Mouse (Mus musculus): ENCODE measurements at regions not wholly inside any gene's neighbourhood (a gene's known extent, or its start where the extent isn't known, plus 50 kb on each side); places are given as distances from the start of the nearest gene placed in this dataset.

- 73% methylated on average over 4 of the region's 4 CpGs for WGBS
- no peak for TF ChIP-seq CTCF (IDR thresholded peaks at IDR 0.05)
Measured at GRCm38 (mm10) chr2:172149734-172150133, 98.6 kb upstream of the Mc3r start.

GRCm38 (mm10) chr2:172150898-172151297 lies 97.4 kb upstream of the Mc3r start:
- Histone ChIP-seq H3K36me3 (ENCODE audit: control insufficient read depth, insufficient read depth, low read length) (no peaks in the 10 kb centered on the region), H3K9ac (ENCODE audit: low read depth, low read length) (no peak overlapping the region), H3K4me3 (no peak overlapping the region), H3K79me2 (replicated peaks; ENCODE audit: control insufficient read depth, insufficient read depth, low read length) (no peaks in the 10 kb centered on the region), H3K27ac (no peak overlapping the region), H3K4me1 (ENCODE audit: control insufficient read depth, insufficient read depth, low read length) (no peaks in the 10 kb centered on the region), H3K27me3 (ENCODE audit: control insufficient read depth, insufficient read depth, low read length) (no peaks in the 10 kb centered on the region)
- WGBS = 39% methylated on average over 1 of the region's 1 CpGs
- intact Hi-C loops (cut with DNase I) = no loop called here
- DNase-seq = no peak
- TF ChIP-seq POLR2A (IDR thresholded peaks at IDR 0.05; ENCODE audit: insufficient read depth, low read depth, low read length) (no peak), CTCF (IDR thresholded peaks at IDR 0.05) (peak; percentile 29), EP300 (IDR thresholded peaks at IDR 0.05; ENCODE audit: insufficient read depth, low read depth, low read length) (no peak)

More at GRCm38 (mm10) chr2:172149734-172150133, 98.6 kb upstream of the Mc3r start:
- H3K9ac ChIP-seq (ENCODE audit: low read depth, low read length) = no peak overlapping the region
- no peak overlapping the region for H3K4me3 ChIP-seq
- intact Hi-C loops (cut with DNase I) = no loop called here
- H3K27me3 ChIP-seq (ENCODE audit: control insufficient read depth, insufficient read depth, low read length) = no peaks in the 10 kb centered on the region
- H3K4me1 ChIP-seq (ENCODE audit: control insufficient read depth, insufficient read depth, low read length) = no peaks in the 10 kb centered on the region
- H3K36me3 ChIP-seq (ENCODE audit: control insufficient read depth, insufficient read depth, low read length) = no peaks in the 10 kb centered on the region
- no peaks in the 10 kb centered on the region for H3K79me2 ChIP-seq (replicated peaks; ENCODE audit: control insufficient read depth, insufficient read depth, low read length)
- H3K27ac ChIP-seq = no peak overlapping the region
- DNase-seq = no peak

GRCm38 (mm10) chr2:172159909-172160308 lies 88.4 kb upstream of the Mc3r start:
- H3K4me1 ChIP-seq (ENCODE audit: control insufficient read depth, insufficient read depth, low read length) = no peaks in the 10 kb centered on the region
- WGBS = 86% methylated on average over 16 of the region's 16 CpGs
- DNase-seq = no peak
- no peaks in the 10 kb centered on the region for H3K79me2 ChIP-seq (replicated peaks; ENCODE audit: control insufficient read depth, insufficient read depth, low read length)
- TF ChIP-seq EP300 (IDR thresholded peaks at IDR 0.05; ENCODE audit: insufficient read depth, low read depth, low read length) (no peak), CTCF (IDR thresholded peaks at IDR 0.05) (no peak), POLR2A (IDR thresholded peaks at IDR 0.05; ENCODE audit: insufficient read depth, low read depth, low read length) (no peak)
- intact Hi-C loops (cut with DNase I) = no loop called here
- no peak overlapping the region for H3K9ac ChIP-seq (ENCODE audit: low read depth, low read length)
- no peak overlapping the region for H3K27ac ChIP-seq
- no peaks in the 10 kb centered on the region for H3K27me3 ChIP-seq (ENCODE audit: control insufficient read depth, insufficient read depth, low read length)
- no peak overlapping the region for H3K4me3 ChIP-seq
- no peaks in the 10 kb centered on the region for H3K36me3 ChIP-seq (ENCODE audit: control insufficient read depth, insufficient read depth, low read length)

GRCm38 (mm10) chr2:172177371-172177770 lies 70.9 kb upstream of the Mc3r start:
- Histone ChIP-seq H3K27me3 (ENCODE audit: control insufficient read depth, insufficient read depth, low read length) (no peaks in the 10 kb centered on the region), H3K9ac (ENCODE audit: low read depth, low read length) (no peak overlapping the region), H3K27ac (no peak overlapping the region), H3K4me3 (no peak overlapping the region), H3K36me3 (ENCODE audit: control insufficient read depth, insufficient read depth, low read length) (no peaks in the 10 kb centered on the region), H3K4me1 (ENCODE audit: control insufficient read depth, insufficient read depth, low read length) (no peaks in the 10 kb centered on the region), H3K79me2 (replicated peaks; ENCODE audit: control insufficient read depth, insufficient read depth, low read length) (no peaks in the 10 kb centered on the region)
- intact Hi-C loops (cut with DNase I) = no loop called here
- no peak for DNase-seq
- 87% methylated on average over 10 of the region's 10 CpGs for WGBS
- TF ChIP-seq EP300 (IDR thresholded peaks at IDR 0.05; ENCODE audit: insufficient read depth, low read depth, low read length) = no peak
- TF ChIP-seq POLR2A (IDR thresholded peaks at IDR 0.05; ENCODE audit: insufficient read depth, low read depth, low read length) = no peak
- no peak for TF ChIP-seq CTCF (IDR thresholded peaks at IDR 0.05)

GRCm38 (mm10) chr2:172179301-172179700 lies 69.0 kb upstream of the Mc3r start:
- DNase-seq = no peak
- Histone ChIP-seq H3K79me2 (replicated peaks; ENCODE audit: control insufficient read depth, insufficient read depth, low read length) (no peaks in the 10 kb centered on the region), H3K9ac (ENCODE audit: low read depth, low read length) (no peak overlapping the region), H3K27ac (no peak overlapping the region), H3K27me3 (ENCODE audit: control insufficient read depth, insufficient read depth, low read length) (no peaks in the 10 kb centered on the region), H3K4me3 (no peak overlapping the region), H3K4me1 (ENCODE audit: control insufficient read depth, insufficient read depth, low read length) (no peaks in the 10 kb centered on the region), H3K36me3 (ENCODE audit: control insufficient read depth, insufficient read depth, low read length) (no peaks in the 10 kb centered on the region)
- no peak for TF ChIP-seq CTCF (IDR thresholded peaks at IDR 0.05)
- TF ChIP-seq POLR2A (IDR thresholded peaks at IDR 0.05; ENCODE audit: insufficient read depth, low read depth, low read length) = no peak
- no peak for TF ChIP-seq EP300 (IDR thresholded peaks at IDR 0.05; ENCODE audit: insufficient read depth, low read depth, low read length)
- WGBS = 64% methylated on average over 4 of the region's 4 CpGs
- intact Hi-C loops (cut with DNase I) = no loop called here

GRCm38 (mm10) chr2:172197746-172198145 lies 50.5 kb upstream of the Mc3r start:
- 72% methylated on average over 11 of the region's 11 CpGs for WGBS
- Histone ChIP-seq H3K36me3 (ENCODE audit: control insufficient read depth, insufficient read depth, low read length) (no peaks in the 10 kb centered on the region), H3K27ac (no peak overlapping the region), H3K9ac (ENCODE audit: low read depth, low read length) (no peak overlapping the region), H3K4me3 (no peak overlapping the region), H3K27me3 (ENCODE audit: control insufficient read depth, insufficient read depth, low read length) (no peaks in the 10 kb centered on the region), H3K4me1 (ENCODE audit: control insufficient read depth, insufficient read depth, low read length) (no peaks in the 10 kb centered on the region), H3K79me2 (replicated peaks; ENCODE audit: control insufficient read depth, insufficient read depth, low read length) (no peaks in the 10 kb centered on the region)
- TF ChIP-seq POLR2A (IDR thresholded peaks at IDR 0.05; ENCODE audit: insufficient read depth, low read depth, low read length) (no peak), EP300 (IDR thresholded peaks at IDR 0.05; ENCODE audit: insufficient read depth, low read depth, low read length) (no peak), CTCF (IDR thresholded peaks at IDR 0.05) (no peak)
- no peak for DNase-seq
- intact Hi-C loops (cut with DNase I) = no loop called here

Small RNAs in the stretch of these regions (microRNA-seq; reads per million reads assigned to microRNA genes)
- 0 reads per million in 2 experiments for gene Gm44301

Data from heart, adult 2 months (tissue).